Mouse (Mus musculus) cortical plate, adult 2 months (tissue): ENCODE results near the gene Zwilch.

ENCODE experiments used
- CTCF ChIP-seq: fragments of 200-500 bp; IDR thresholded peaks from 2 replicates; pipeline ENCODE4 v1.5.1; 2011; ENCODE audit warnings: mild to moderate bottlenecking, control low read depth, low read length; ENCODE audit not compliant: insufficient read depth; ENCODE audit errors: extremely low read depth
- POLR2A ChIP-seq: fragments of 200-500 bp; IDR thresholded peaks from 2 replicates; pipeline ENCODE4 v1.6.1; 2011; ENCODE audit warnings: mild to moderate bottlenecking, low read length, control low read depth; ENCODE audit not compliant: insufficient read depth; ENCODE audit errors: extremely low read depth

DNA sequence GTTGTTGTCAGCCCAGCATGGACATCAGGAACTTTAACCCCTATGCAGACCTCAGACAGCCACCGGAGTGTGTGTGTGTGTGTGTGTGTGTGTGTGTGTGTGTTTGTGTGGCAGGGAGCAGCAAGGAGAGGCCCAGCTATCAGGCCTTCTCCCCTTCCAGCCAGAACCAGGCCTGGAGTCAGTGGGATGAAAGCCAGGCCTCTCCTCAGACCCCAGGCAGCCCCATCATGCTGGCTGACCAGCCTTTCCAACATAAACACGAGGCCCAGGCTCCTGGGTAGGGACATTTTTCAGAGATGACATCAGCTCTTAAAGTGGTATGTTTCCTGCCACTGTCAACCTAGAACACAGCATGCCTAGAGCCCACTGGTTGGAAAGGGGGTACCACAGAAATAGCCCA, 58.3 kb downstream of the Zwilch start:
- TF ChIP-seq CTCF (no peak), POLR2A (no peak)
